Mouse (Mus musculus): ENCODE data around the gene Pilrb1. TPM values are rescaled to one million over a fixed set of nuclear protein-coding genes. Genes with fewer than 3 reads are reported as not detected.
"Not testable (repeated sequence)": the region's sequence is repeated elsewhere in the genome, so short reads cannot be mapped to it uniquely, and the experiment has no call there.

Gene Pilrb1
- not detected in 2 replicates for polyA plus RNA-seq (2015; fragmentation: Nextera tagmentation; extraction: Ambion mirVana)

GRCm38 (mm10) chr5:137857960-137858710 is at the start of gene Pilrb1:
Gene Pilrb1, minus strand, starts transcription at chr5:137858106.
- not testable (repeated sequence) for H3K9me3 ChIP-seq; H3K4me1 ChIP-seq; H3K27me3 ChIP-seq; H3K36me3 ChIP-seq; H3K9ac ChIP-seq; H3K4me3 ChIP-seq; H3K4me2 ChIP-seq; ATAC-seq (ENCODE audit: insufficient number of reproducible peaks, insufficient read depth, low FRiP score, low TSS enrichment, low read depth); H3K27ac ChIP-seq
- WGBS = 77% methylated on average over 2 of the region's 2 CpGs

- Histone ChIP-seq H3K9ac (no peak overlapping the region), H3K9me3 (no peaks in the 10 kb centered on the region), H3K4me2 (no peak overlapping the region), H3K36me3 (no peaks in the 10 kb centered on the region), H3K4me1 (no peaks in the 10 kb centered on the region), H3K27me3 (no peaks in the 10 kb centered on the region), H3K4me3 (no peak overlapping the region), H3K27ac (no peak overlapping the region)
- no peak for ATAC-seq (ENCODE audit: insufficient number of reproducible peaks, insufficient read depth, low FRiP score, low TSS enrichment, low read depth)
- WGBS = 83% methylated on average over 1 of the region's 1 CpGs
Observed at GRCm38 (mm10) chr5:137897812-137898211, 39.9 kb upstream of the Pilrb1 start.

GRCm38 (mm10) chr5:137892954-137893353 is 35.0 kb upstream of the Pilrb1 start:
- H3K27ac ChIP-seq = no peak overlapping the region
- ATAC-seq (ENCODE audit: insufficient number of reproducible peaks, insufficient read depth, low FRiP score, low TSS enrichment, low read depth) = no peak
- H3K27me3 ChIP-seq = no peaks in the 10 kb centered on the region
- no peaks in the 10 kb centered on the region for H3K36me3 ChIP-seq
- H3K9ac ChIP-seq = no peak overlapping the region
- H3K4me2 ChIP-seq = no peak overlapping the region
- no peaks in the 10 kb centered on the region for H3K9me3 ChIP-seq
- 47% methylated on average over 1 of the region's 1 CpGs for WGBS
- no peak overlapping the region for H3K4me3 ChIP-seq
- no peaks in the 10 kb centered on the region for H3K4me1 ChIP-seq

GRCm38 (mm10) chr5:137887666-137888065 is 29.8 kb upstream of the Pilrb1 start:
- no peak for ATAC-seq (ENCODE audit: insufficient number of reproducible peaks, insufficient read depth, low FRiP score, low TSS enrichment, low read depth)
- WGBS = 86% methylated on average over 1 of the region's 1 CpGs
- no peak overlapping the region for H3K4me3 ChIP-seq

GRCm38 (mm10) chr5:137885894-137886293 is 28.0 kb upstream of the Pilrb1 start:
- no peak overlapping the region for H3K27ac ChIP-seq
- no peak for ATAC-seq (ENCODE audit: insufficient number of reproducible peaks, insufficient read depth, low FRiP score, low TSS enrichment, low read depth)
- no peaks in the 10 kb centered on the region for H3K4me1 ChIP-seq
- H3K4me2 ChIP-seq = no peak overlapping the region
- no peaks in the 10 kb centered on the region for H3K27me3 ChIP-seq
- no peak overlapping the region for H3K4me3 ChIP-seq
- H3K9me3 ChIP-seq = no peaks in the 10 kb centered on the region
- no peaks in the 10 kb centered on the region for H3K36me3 ChIP-seq
- 6% methylated on average over 2 of the region's 2 CpGs for WGBS
- no peak overlapping the region for H3K9ac ChIP-seq

More at GRCm38 (mm10) chr5:137887666-137888065, 29.8 kb upstream of the Pilrb1 start:
- H3K4me2 ChIP-seq = no peak overlapping the region
- H3K4me1 ChIP-seq = no peaks in the 10 kb centered on the region
- H3K9ac ChIP-seq = no peak overlapping the region
- no peaks in the 10 kb centered on the region for H3K27me3 ChIP-seq
- no peaks in the 10 kb centered on the region for H3K9me3 ChIP-seq
- no peaks in the 10 kb centered on the region for H3K36me3 ChIP-seq
- no peak overlapping the region for H3K27ac ChIP-seq

- ATAC-seq (ENCODE audit: insufficient number of reproducible peaks, insufficient read depth, low FRiP score, low TSS enrichment, low read depth) = no peak
- no peak overlapping the region for H3K4me3 ChIP-seq
- H3K9me3 ChIP-seq = no peaks in the 10 kb centered on the region
- H3K27ac ChIP-seq = no peak overlapping the region
- no peaks in the 10 kb centered on the region for H3K27me3 ChIP-seq
- no peaks in the 10 kb centered on the region for H3K36me3 ChIP-seq
- no peaks in the 10 kb centered on the region for H3K4me1 ChIP-seq
- no peak overlapping the region for H3K4me2 ChIP-seq
- H3K9ac ChIP-seq = no peak overlapping the region
- WGBS = 83% methylated on average over 3 of the region's 3 CpGs
Observed at GRCm38 (mm10) chr5:137883345-137883744, 25.4 kb upstream of the Pilrb1 start.

DNA sequence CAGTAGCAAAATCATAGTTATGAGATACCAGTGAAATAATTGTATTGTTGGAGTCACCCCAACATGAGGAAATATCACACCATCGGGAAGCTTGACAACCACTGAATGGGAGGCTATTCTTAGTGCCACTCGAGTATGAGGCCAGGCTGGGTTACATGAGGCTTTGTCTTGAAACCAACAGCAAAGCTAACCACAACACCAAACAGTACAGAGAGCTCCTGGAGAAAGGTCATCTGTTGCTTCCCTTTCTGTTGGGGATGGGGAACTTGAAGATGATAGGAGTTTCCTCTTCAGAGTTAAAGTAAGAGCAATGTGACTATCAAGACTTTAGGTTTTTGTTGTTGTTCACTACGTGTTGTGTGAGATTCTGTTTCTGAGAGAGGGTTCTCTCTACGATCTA is 25.0 kb upstream of the Pilrb1 start:
- no peak overlapping the region for H3K9ac ChIP-seq
- H3K4me3 ChIP-seq = no peak overlapping the region
- 75% methylated on average over 4 of the region's 4 CpGs for whole genome bisulfite sequencing
- no peaks in the 10 kb centered on the region for H3K4me1 ChIP-seq
- ATAC-seq (ENCODE audit: insufficient number of reproducible peaks, insufficient read depth, low FRiP score, low TSS enrichment, low read depth) = no peak
- H3K4me2 ChIP-seq = no peak overlapping the region
- H3K27me3 ChIP-seq = no peaks in the 10 kb centered on the region
- H3K36me3 ChIP-seq = no peaks in the 10 kb centered on the region
- no peaks in the 10 kb centered on the region for H3K9me3 ChIP-seq
- no peak overlapping the region for H3K27ac ChIP-seq

DNA sequence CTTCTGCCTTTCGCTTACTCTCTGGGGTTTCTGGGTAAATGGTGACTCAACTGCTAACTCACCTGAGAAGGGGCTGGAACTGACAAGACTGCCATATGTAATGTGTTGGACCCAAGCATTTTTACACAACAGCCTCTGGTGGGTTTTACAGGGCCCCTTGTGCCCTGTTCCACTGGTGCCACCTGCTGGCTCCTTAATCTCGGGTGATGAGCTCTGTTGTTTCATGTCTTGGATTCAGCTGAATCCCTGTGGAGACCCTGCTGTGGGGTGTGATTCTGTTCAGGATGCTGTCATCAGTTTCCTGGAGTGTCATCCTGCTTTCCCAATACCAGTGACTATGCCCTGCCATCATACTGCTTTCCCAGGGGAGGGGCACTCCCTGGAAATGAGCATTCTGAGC is 20.0 kb upstream of the Pilrb1 start:
- Histone ChIP-seq H3K9ac (no peak overlapping the region), H3K36me3 (no peaks in the 10 kb centered on the region), H3K4me1 (no peaks in the 10 kb centered on the region), H3K9me3 (no peaks in the 10 kb centered on the region), H3K4me2 (no peak overlapping the region), H3K27ac (no peak overlapping the region), H3K4me3 (no peak overlapping the region), H3K27me3 (no peaks in the 10 kb centered on the region)
- 54% methylated on average over 2 of the region's 2 CpGs for WGBS
- no peak for ATAC-seq (ENCODE audit: insufficient number of reproducible peaks, insufficient read depth, low FRiP score, low TSS enrichment, low read depth)

DNA sequence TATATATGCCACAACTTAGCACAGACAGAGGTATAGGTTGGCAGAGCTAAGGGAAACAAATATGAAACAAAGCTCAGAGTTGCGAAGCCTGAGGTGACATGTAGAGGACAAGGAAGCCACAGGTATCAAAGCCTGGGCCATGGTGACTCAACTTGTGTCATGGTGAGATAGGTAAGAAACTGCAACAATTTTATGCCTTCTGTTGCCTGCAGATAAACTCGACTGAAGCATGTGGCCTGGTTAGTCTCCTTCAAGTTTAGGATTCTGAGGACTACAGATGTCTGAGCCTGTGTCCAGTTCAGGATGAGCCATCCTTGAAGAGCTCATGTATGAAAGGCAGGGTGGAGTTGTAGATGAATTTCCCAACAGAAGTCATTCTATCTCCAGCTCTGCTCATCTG is 17.1 kb upstream of the Pilrb1 start:
- no peaks in the 10 kb centered on the region for H3K36me3 ChIP-seq
- H3K4me3 ChIP-seq = no peak overlapping the region
- no peaks in the 10 kb centered on the region for H3K27me3 ChIP-seq
- H3K9ac ChIP-seq = no peak overlapping the region
- ATAC-seq (ENCODE audit: insufficient number of reproducible peaks, insufficient read depth, low FRiP score, low TSS enrichment, low read depth) = no peak
- H3K4me2 ChIP-seq = no peak overlapping the region
- 86% methylated on average over 2 of the region's 2 CpGs for WGBS
- no peaks in the 10 kb centered on the region for H3K4me1 ChIP-seq
- no peaks in the 10 kb centered on the region for H3K9me3 ChIP-seq
- no peak overlapping the region for H3K27ac ChIP-seq

DNA sequence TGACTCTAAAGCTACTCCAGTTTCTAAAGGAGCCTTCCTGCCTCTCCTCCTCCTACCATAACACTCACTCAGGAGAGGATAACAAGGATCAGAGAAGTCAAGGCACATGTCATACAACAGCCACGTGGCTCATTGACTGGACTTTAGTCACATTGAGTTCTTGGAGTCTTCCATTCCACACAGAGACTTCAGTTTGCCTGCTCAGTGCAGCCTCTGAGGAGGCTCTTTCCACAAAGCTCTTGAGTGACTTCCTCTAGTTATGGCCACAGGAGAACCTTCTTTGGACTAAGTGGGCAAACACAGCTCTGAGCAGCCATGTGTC is 14.4 kb upstream of the Pilrb1 start:
- H3K27me3 ChIP-seq; H3K27ac ChIP-seq; ATAC-seq (ENCODE audit: insufficient number of reproducible peaks, insufficient read depth, low FRiP score, low TSS enrichment, low read depth); H3K4me2 ChIP-seq; H3K4me1 ChIP-seq; H3K9me3 ChIP-seq; H3K4me3 ChIP-seq; H3K36me3 ChIP-seq; H3K9ac ChIP-seq: not testable (repeated sequence)
- 21% methylated on average over 1 of the region's 1 CpGs for WGBS

GRCm38 (mm10) chr5:137871644-137872380 is 13.9 kb upstream of the Pilrb1 start, which contains the start of gene Pilrb2:
Gene Pilrb2, minus strand, starts transcription at chr5:137871815.
- not testable (repeated sequence) for H3K27me3 ChIP-seq; H3K9me3 ChIP-seq; H3K9ac ChIP-seq; H3K27ac ChIP-seq; H3K4me1 ChIP-seq; H3K36me3 ChIP-seq; ATAC-seq (ENCODE audit: insufficient number of reproducible peaks, insufficient read depth, low FRiP score, low TSS enrichment, low read depth); H3K4me3 ChIP-seq; H3K4me2 ChIP-seq
- WGBS = 72% methylated on average over 3 of the region's 3 CpGs

GRCm38 (mm10) chr5:137868600-137868999 is 10.7 kb upstream of the Pilrb1 start:
- not testable (repeated sequence) for H3K4me2 ChIP-seq; H3K36me3 ChIP-seq; H3K9ac ChIP-seq; ATAC-seq (ENCODE audit: insufficient number of reproducible peaks, insufficient read depth, low FRiP score, low TSS enrichment, low read depth); H3K27ac ChIP-seq; H3K9me3 ChIP-seq; H3K4me3 ChIP-seq; H3K4me1 ChIP-seq; H3K27me3 ChIP-seq
- 68% methylated on average over 2 of the region's 2 CpGs for WGBS
